Mouse (Mus musculus) CH12.LX (cell line): Measurements from ENCODE around the gene Ssh2. TPM values are rescaled to one million over a fixed set of nuclear protein-coding genes. Genes with fewer than 3 reads are reported as not detected.

ENCODE experiments used
- DNase-seq: peaks from one replicate; pipeline ENCODE4 v3.0.0-alpha.2; 2013; ENCODE audit errors: extremely low read depth
- H3K27ac ChIP-seq: 2 replicates; pipeline ENCODE4 v1.5.1; 2012; ENCODE audit warnings: low read depth, mild to moderate bottlenecking, control low read depth, moderate library complexity; ENCODE audit not compliant: insufficient read depth
- H3K27me3 ChIP-seq: replicated peaks from 2 replicates; pipeline ENCODE3; 2012; ENCODE audit warnings: inconsistent platforms
- H3K36me3 ChIP-seq, 2 experiments: replicated peaks in 1 of 2; 2 replicates each; pipeline versions ENCODE3 to v1.6.1; 2012; ENCODE audit warnings: inconsistent platforms in 1 of 2, low read length in 1 of 2, mild to moderate bottlenecking in 1 of 2, mixed read lengths in 1 of 2, moderate library complexity in 1 of 2; ENCODE audit not compliant: control insufficient read depth in 1 of 2, insufficient read depth in 1 of 2
- H3K4me1 ChIP-seq, 2 experiments: 2 replicates each; pipeline ENCODE4 v1.6.1; 2012; ENCODE audit warnings: inconsistent platforms in 1 of 2, moderate library complexity in 1 of 2; ENCODE audit not compliant: insufficient read depth in 2 of 2, control insufficient read depth in 1 of 2
- H3K4me2 ChIP-seq: 2 replicates; pipeline ENCODE4 v1.6.1; 2012; ENCODE audit warnings: low read depth, mild to moderate bottlenecking, control low read depth; ENCODE audit not compliant: poor library complexity, insufficient read depth, severe bottlenecking
- H3K4me3 ChIP-seq, 3 experiments: fragments of 150-350 bp in 1 of 3; sonication (generic) in 1 of 3; replicated peaks in 1 of 3; 2 replicates each; pipeline versions ENCODE3 to v1.5.1; 2011 to 2012; ENCODE audit warnings: low read depth in 2 of 3, low read length in 2 of 3, mild to moderate bottlenecking in 2 of 3, moderate library complexity in 2 of 3, control low read depth in 1 of 3, improper control_type of control experiment in 1 of 3, inconsistent platforms in 1 of 3, mixed read lengths in 1 of 3; ENCODE audit not compliant: poor library complexity in 1 of 3
- H3K79me2 ChIP-seq: replicated peaks from 2 replicates; pipeline ENCODE4 v1.6.1; 2012; ENCODE audit warnings: mild to moderate bottlenecking, moderate library complexity; ENCODE audit not compliant: control insufficient read depth, poor library complexity, insufficient read depth, severe bottlenecking; ENCODE audit errors: extremely low read depth
- H3K9ac ChIP-seq: 2 replicates; pipeline ENCODE4 v1.6.1; 2012; ENCODE audit warnings: low read depth, mild to moderate bottlenecking, control low read depth, moderate library complexity; ENCODE audit not compliant: insufficient read depth
- H3K9me3 ChIP-seq: replicated peaks from 2 replicates; pipeline ENCODE3; 2012; ENCODE audit warnings: low read length, inconsistent platforms, mixed read lengths
- BHLHE40 ChIP-seq: IDR thresholded peaks from 2 replicates; pipeline ENCODE4 v1.6.1; 2011; ENCODE audit warnings: mild to moderate bottlenecking, low read depth, low read length, improper control_type of control experiment
- CTCF ChIP-seq, 2 experiments: IDR thresholded peaks in 1 of 2; conservative IDR thresholded peaks in 1 of 2; 2 replicates each; pipeline ENCODE4 v1.5.1; 2011 to 2012; ENCODE audit warnings: low read depth in 2 of 2, low read length in 2 of 2, improper control_type of control experiment in 1 of 2, inconsistent platforms in 1 of 2, mild to moderate bottlenecking in 1 of 2, moderate library complexity in 1 of 2
- ELF1 ChIP-seq: IDR thresholded peaks from 2 replicates; pipeline ENCODE4 v1.6.1; 2014; ENCODE audit warnings: low read depth, mild to moderate bottlenecking, inconsistent platforms, low read length, improper control_type of control experiment
- EP300 ChIP-seq: IDR thresholded peaks from 2 replicates; pipeline ENCODE4 v1.6.1; 2011; ENCODE audit warnings: low read length, improper control_type of control experiment
- ETS1 ChIP-seq: conservative IDR thresholded peaks from 2 replicates; pipeline ENCODE4 v1.6.1; 2012; ENCODE audit warnings: low read depth, mild to moderate bottlenecking, inconsistent platforms, low read length, improper control_type of control experiment, moderate library complexity
- GABPA ChIP-seq: IDR thresholded peaks from 2 replicates; pipeline ENCODE4 v1.6.1; 2012; ENCODE audit warnings: low read depth, low read length, improper control_type of control experiment, inconsistent platforms; ENCODE audit not compliant: insufficient replicate concordance
- JUND ChIP-seq: conservative IDR thresholded peaks from 2 replicates; pipeline ENCODE4 v1.6.1; 2011; ENCODE audit warnings: low read depth, low read length, improper control_type of control experiment
- MAFK ChIP-seq: IDR thresholded peaks from 2 replicates; pipeline ENCODE4 v1.6.1; 2011; ENCODE audit warnings: low read length, improper control_type of control experiment; ENCODE audit not compliant: insufficient replicate concordance
- MAX ChIP-seq: IDR thresholded peaks from 2 replicates; pipeline ENCODE4 v1.6.1; 2011; ENCODE audit warnings: low read length, improper control_type of control experiment
- MAZ ChIP-seq: IDR thresholded peaks from 2 replicates; pipeline ENCODE4 v1.6.1; 2012; ENCODE audit warnings: low read depth, mild to moderate bottlenecking, inconsistent platforms, low read length, improper control_type of control experiment, moderate library complexity
- MEF2A ChIP-seq: IDR thresholded peaks from 2 replicates; pipeline ENCODE4 v1.6.1; 2014; ENCODE audit warnings: low read depth, mild to moderate bottlenecking, inconsistent platforms, low read length, improper control_type of control experiment, borderline replicate concordance
- MYC ChIP-seq: IDR thresholded peaks from 2 replicates; pipeline ENCODE4 v1.6.1; 2011; ENCODE audit warnings: low read depth, mild to moderate bottlenecking, improper control_type of control experiment, low read length
- NELFE ChIP-seq: IDR thresholded peaks from 2 replicates; pipeline ENCODE4 v1.6.1; 2011; ENCODE audit warnings: low read depth, low read length, improper control_type of control experiment
- NRF1 ChIP-seq: IDR thresholded peaks from 2 replicates; pipeline ENCODE4 v1.6.1; 2014; ENCODE audit warnings: low read depth, mild to moderate bottlenecking, inconsistent platforms, low read length, improper control_type of control experiment, moderate library complexity
- POLR2A ChIP-seq: IDR thresholded peaks from 2 replicates; pipeline ENCODE4 v1.6.1; 2011; ENCODE audit warnings: low read depth, mild to moderate bottlenecking, improper control_type of control experiment, low read length
- POLR2AphosphoS2 ChIP-seq: IDR thresholded peaks from 2 replicates; pipeline ENCODE4 v1.6.1; 2011; ENCODE audit warnings: low read depth, low read length, improper control_type of control experiment
- RAD21 ChIP-seq: IDR thresholded peaks from 2 replicates; pipeline ENCODE4 v1.6.1; 2011; ENCODE audit warnings: low read depth, mild to moderate bottlenecking, low read length, improper control_type of control experiment, moderate library complexity
- RCOR1 ChIP-seq: conservative IDR thresholded peaks from 2 replicates; pipeline ENCODE4 v1.6.1; 2012; ENCODE audit warnings: low read depth, mild to moderate bottlenecking, inconsistent platforms, low read length, improper control_type of control experiment
- SIN3A ChIP-seq: IDR thresholded peaks from 2 replicates; pipeline ENCODE4 v1.6.1; 2012; ENCODE audit warnings: low read length, improper control_type of control experiment, inconsistent platforms
- TBP ChIP-seq: conservative IDR thresholded peaks from 2 replicates; pipeline ENCODE4 v1.6.1; 2011; ENCODE audit warnings: low read depth, low read length, improper control_type of control experiment
- TCF12 ChIP-seq: IDR thresholded peaks from 2 replicates; pipeline ENCODE4 v1.6.1; 2014; ENCODE audit warnings: low read depth, mild to moderate bottlenecking, inconsistent platforms, low read length, improper control_type of control experiment
- USF1 ChIP-seq: IDR thresholded peaks from 2 replicates; pipeline ENCODE4 v1.6.1; 2014; ENCODE audit warnings: low read depth, mild to moderate bottlenecking, inconsistent platforms, low read length, improper control_type of control experiment
- USF2 ChIP-seq: conservative IDR thresholded peaks from 2 replicates; pipeline ENCODE4 v1.6.1; 2011; ENCODE audit warnings: low read depth, low read length, improper control_type of control experiment
- ZC3H11A ChIP-seq: IDR thresholded peaks from 2 replicates; pipeline ENCODE4 v1.6.1; 2012; ENCODE audit warnings: low read depth, mild to moderate bottlenecking, inconsistent platforms, low read length, improper control_type of control experiment
- ZKSCAN1 ChIP-seq: IDR thresholded peaks from 2 replicates; pipeline ENCODE4 v1.6.1; 2012; ENCODE audit warnings: low read depth, inconsistent platforms, low read length, improper control_type of control experiment, borderline replicate concordance
- dilution Hi-C: fragments of 300-500 bp; cut with MboI; formaldehyde crosslinking; loops from 2 replicates; pipeline ENCODE4 v1.14.3; 2020; ENCODE audit warnings: low sequenced_read_pairs; ENCODE audit not compliant: extremely low pct_unique_long_range_greater_than_20kb, extremely low pct_ligation_motif_present
- in situ Hi-C: fragments of 300-500 bp; cut with MboI; formaldehyde crosslinking; loops from 3 replicates; pipeline ENCODE4 v1.14.3; 2019; ENCODE audit warnings: low sequenced_read_pairs, low pct_ligation_motif_present, low pct_unique_long_range_greater_than_20kb, mixed read lengths
- polyA plus RNA-seq: library from polyadenylated mRNA; unstranded; fragments of >175 nt; gene quantifications from 2 replicates; pipeline ENCODE4 v1.2.1, GENCODE M21; 2012; ENCODE audit warnings: low read depth; ENCODE audit not compliant: insufficient read length
- total RNA-seq, 2 experiments: library from RNA; depleted of rRNA; stranded (reverse); fragments of 300-350 nt in 1 of 2; fragments of >200 nt in 1 of 2; gene quantifications; 2 replicates each; pipeline ENCODE4 v1.2.3; 2012 to 2014

Gene Ssh2
- total and polyA plus RNA-seq, 3 experiments: 5.9 to 14.6 (median 6.3) TPM

DNA sequence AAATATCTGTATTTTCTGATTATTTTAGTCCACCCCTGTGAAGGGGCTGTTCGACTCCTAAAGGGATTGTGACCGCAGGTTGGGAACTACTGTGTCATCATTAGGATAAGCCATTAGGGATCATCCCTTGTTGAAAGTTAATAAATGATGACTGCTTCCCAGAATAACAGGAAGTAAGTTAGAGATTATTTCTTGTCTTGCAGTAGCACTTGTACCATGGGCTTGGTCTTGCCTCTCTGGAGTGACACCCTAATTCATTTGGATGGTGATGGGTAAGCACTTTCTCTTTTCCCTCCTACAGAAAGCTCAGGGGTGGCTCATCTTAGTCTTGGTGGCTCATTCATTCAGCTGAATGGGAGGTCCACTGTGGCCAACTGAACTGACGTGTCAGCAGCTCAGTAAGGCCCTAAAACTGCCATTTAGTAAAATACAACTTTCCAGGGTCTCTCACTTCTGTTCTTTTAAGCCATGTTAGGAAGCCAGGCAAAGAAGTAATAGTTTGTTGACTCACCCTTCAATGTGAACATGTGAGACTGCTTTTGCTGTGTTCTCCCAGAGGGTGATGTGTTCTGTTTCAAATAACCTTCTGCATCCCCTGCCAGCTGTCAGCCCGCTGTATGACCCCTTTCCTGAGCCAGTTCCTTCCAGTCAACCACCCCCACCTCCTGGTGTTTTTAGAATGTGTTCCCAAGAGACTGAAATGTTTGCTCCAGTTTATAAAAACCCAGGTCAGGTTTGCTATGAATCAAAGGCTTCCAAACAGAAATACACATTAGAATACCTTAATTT, 200.3 kb downstream of the Ssh2 start:
- H3K79me2 ChIP-seq: no peaks in the 10 kb centered on the region
- peaks cover 4 to 15% of the 10 kb centered on the region in 2 experiments for H3K36me3 ChIP-seq
- no peak overlapping the region for H3K4me2 ChIP-seq
- H3K9me3 ChIP-seq: no peaks in the 10 kb centered on the region
- in situ Hi-C loops: no loop called here
- dilution Hi-C loops: no loop called here
- H3K4me1 ChIP-seq: peaks cover 0 to 8% of the 10 kb centered on the region in 2 experiments; a peak in 1 of 4 replicates
- no peaks in the 10 kb centered on the region for H3K27me3 ChIP-seq
- no peak overlapping the region for H3K9ac ChIP-seq
- no peak overlapping the region for H3K4me3 ChIP-seq
- TF ChIP-seq ELF1: no peak
- TF ChIP-seq MAFK: no peak
- TF ChIP-seq GABPA: no peak
- TF ChIP-seq NELFE: no peak
- no peak for TF ChIP-seq RCOR1
- TF ChIP-seq SIN3A: no peak
- TF ChIP-seq POLR2A: no peak
- no peak for TF ChIP-seq TBP
- TF ChIP-seq RAD21: no peak
- TF ChIP-seq BHLHE40: no peak
- TF ChIP-seq MYC: no peak
- H3K27ac ChIP-seq: no peak overlapping the region
- no peak for DNase-seq

- DNase-seq: no peak
- Histone ChIP-seq H3K27me3 (no peaks in the 10 kb centered on the region), H3K4me1 (peaks cover 0 to 6% of the 10 kb centered on the region in 2 experiments; a peak in 1 of 4 replicates), H3K27ac (no peak overlapping the region), H3K4me2 (no peak overlapping the region), H3K36me3 (peaks cover 8 to 30% of the 10 kb centered on the region in 2 experiments), H3K9ac (no peak overlapping the region), H3K4me3 (no peak overlapping the region), H3K79me2 (no peaks in the 10 kb centered on the region), H3K9me3 (no peaks in the 10 kb centered on the region)
- dilution Hi-C loops: no loop called here
- in situ Hi-C loops: no loop called here
- TF ChIP-seq MAZ: no peak
- TF ChIP-seq USF2: no peak
- no peak for TF ChIP-seq EP300
- TF ChIP-seq TBP: no peak
- no peak for TF ChIP-seq JUND
- no peak for TF ChIP-seq ZKSCAN1
- no peak for TF ChIP-seq MEF2A
- no peak for TF ChIP-seq MAFK
- no peak for TF ChIP-seq CTCF (conservative IDR thresholded peaks at IDR 0.05 in 1 of 2, IDR thresholded peaks at IDR 0.05 in 1 of 2; ENCODE audit: low read depth in 2 of 2, low read length in 2 of 2)
- no peak for TF ChIP-seq GABPA
- no peak for TF ChIP-seq USF1
- TF ChIP-seq ELF1: no peak
- no peak for TF ChIP-seq MAX
- no peak for TF ChIP-seq SIN3A
- no peak for TF ChIP-seq POLR2AphosphoS2
- no peak for TF ChIP-seq TCF12
- no peak for TF ChIP-seq NRF1
- TF ChIP-seq ETS1: no peak
- TF ChIP-seq ZC3H11A: no peak
Observed at GRCm38 (mm10) chr11:77418021-77418420, 201.9 kb downstream of the Ssh2 start.
